Mouse (Mus musculus) mouse trophoblast stem cell (cell line): ENCODE data around the gene Xlr5b.
"Not testable (repeated sequence)": the region's sequence is repeated elsewhere in the genome, so short reads cannot be mapped to it uniquely, and the experiment has no call there.

Experiments used
- in situ Hi-C, 2 experiments: fragments of 300-500 bp; cut with MseI, MboI; formaldehyde crosslinking; loops; 2 replicates in 1 of 2; 3 replicates in 1 of 2; pipeline ENCODE4 v1.15.1; 2025

The Xlr5b gene

DNA sequence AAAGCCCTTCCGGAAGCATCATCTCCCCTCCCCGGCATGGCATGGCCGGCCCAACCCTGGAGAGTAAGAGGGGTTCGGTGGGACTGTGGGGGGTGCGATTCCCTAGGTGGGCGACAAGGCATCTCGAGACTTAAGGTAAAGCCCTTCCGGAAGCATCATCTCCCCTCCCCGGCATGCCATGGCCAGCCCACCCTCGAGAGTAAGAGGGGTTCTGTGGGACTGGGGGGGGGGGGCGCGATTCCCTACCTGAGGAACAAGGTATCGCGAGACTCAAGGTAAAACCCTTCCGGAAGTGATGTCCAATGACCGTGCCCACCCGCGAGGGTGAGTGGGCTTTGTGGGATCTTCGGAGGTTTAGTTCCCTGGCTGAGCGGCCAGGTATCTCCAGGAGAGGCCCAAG is at the start of gene Xlr5b:
Gene Xlr5b, plus strand, starts transcription at position 301 of the 400 bp plus-strand sequence.
- in situ Hi-C loops, result not testable (repeated sequence)

DNA sequence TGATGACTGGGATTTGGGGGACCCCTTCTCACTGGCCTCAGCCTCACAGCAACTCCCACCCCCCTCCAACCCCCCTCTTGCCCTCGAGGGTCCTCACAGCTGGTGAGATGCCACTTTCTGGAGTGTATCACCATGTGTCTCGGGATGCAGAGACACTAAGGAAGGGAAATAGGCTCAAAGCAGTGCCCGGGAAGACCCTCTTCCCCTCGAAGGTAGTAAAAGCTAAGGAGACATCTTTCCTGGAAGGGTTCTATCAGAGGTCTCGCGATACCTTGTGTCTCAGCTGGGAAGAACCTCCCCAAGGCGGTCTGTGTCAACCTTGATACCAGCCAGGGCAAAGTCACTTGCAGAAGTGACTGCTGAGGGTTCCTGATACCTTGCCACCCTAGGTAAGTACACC is 31.8 kb upstream of the Xlr5b start, which contains the start of gene Gm14685:
Gene Gm14685, plus strand, starts transcription at position 301 of the 400 bp plus-strand sequence.
- in situ Hi-C loops, result not testable (repeated sequence)

DNA sequence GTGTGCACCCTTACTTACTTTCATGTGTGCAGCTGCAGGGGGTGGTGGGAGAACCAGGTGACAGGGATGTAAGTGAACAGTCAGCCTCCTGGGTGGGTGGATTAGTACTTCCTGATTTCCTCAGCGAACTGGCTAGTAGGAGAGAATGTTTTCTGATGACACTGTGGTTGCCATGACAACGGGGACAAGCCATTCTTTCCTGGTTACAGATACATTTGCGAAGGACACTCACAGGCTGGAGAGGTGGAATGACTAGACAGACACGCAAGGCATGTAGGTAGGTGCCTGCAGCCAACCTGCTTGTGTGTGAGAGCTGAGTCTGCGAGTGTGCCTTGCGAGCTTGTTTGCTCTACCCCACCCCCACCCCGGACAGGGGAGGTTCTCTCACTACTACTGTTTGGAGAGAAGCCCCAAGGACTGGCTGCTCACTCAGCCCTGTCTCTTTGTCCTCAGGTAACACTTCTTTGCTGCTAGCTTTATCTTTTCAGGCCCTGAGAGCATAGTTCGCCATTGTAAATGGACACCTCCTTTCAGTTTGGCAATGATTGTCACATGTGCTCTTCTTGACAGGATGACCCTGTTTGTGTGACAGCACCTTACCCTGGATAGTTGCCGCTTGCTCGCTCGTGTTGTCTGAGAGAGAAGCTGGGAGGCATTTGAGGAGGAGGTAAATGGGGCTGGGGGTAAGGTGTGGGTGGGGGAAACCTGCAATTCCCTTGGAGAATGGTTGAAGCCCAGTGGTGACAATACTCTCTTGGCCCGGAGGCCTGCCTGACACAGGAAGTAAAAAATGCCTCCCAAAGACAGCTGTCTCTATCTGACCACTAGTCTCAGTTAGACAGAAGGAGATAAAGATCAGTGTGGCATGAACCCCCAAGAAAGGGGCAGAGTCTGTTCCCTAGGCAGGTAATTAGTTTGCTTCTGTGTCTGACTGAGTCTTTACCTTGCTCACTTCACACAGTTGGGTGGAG is 25.5 kb upstream of the Xlr5b start:
- in situ Hi-C loops, result not testable (repeated sequence)

DNA sequence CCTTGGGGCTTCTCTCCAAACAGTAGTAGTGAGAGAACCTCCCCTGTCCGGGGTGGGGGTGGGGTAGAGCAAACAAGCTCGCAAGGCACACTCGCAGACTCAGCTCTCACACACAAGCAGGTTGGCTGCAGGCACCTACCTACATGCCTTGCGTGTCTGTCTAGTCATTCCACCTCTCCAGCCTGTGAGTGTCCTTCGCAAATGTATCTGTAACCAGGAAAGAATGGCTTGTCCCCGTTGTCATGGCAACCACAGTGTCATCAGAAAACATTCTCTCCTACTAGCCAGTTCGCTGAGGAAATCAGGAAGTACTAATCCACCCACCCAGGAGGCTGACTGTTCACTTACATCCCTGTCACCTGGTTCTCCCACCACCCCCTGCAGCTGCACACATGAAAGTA is 5.4 kb upstream of the Xlr5b start:
- in situ Hi-C loops, result not testable (repeated sequence)

DNA sequence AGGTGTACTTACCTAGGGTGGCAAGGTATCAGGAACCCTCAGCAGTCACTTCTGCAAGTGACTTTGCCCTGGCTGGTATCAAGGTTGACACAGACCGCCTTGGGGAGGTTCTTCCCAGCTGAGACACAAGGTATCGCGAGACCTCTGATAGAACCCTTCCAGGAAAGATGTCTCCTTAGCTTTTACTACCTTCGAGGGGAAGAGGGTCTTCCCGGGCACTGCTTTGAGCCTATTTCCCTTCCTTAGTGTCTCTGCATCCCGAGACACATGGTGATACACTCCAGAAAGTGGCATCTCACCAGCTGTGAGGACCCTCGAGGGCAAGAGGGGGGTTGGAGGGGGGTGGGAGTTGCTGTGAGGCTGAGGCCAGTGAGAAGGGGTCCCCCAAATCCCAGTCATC is 754 bp downstream of the Xlr5b start, which contains the start of gene DXBay18:
Gene DXBay18, minus strand, starts transcription at position 101 of the 400 bp plus-strand sequence.
- in situ Hi-C loops, result not testable (repeated sequence)

DNA sequence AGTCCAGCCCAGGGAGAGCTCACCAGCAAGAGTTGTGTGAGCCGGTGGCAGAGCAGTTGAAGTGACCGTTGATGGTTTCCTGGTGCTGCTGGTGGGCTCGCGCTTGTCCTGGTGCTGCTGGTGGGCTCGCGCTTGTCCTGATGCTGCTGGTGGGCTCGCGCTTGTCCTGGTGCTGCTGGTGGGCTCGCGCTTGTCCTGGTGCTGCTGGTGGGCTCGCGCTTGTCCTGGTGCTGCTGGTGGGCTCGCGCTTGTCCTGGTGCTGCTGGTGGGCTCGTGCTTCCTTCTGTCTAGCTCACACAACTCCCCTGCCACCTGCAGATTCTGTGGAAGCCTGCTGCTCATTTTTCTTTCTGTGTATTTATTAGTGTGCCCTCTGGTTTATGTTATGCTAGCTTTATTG is 28.3 kb downstream of the Xlr5b start, which contains the start of gene Spin2d:
Gene Spin2d, minus strand, starts transcription at position 101 of the 400 bp plus-strand sequence.
- in situ Hi-C loops, result not testable (repeated sequence)

DNA sequence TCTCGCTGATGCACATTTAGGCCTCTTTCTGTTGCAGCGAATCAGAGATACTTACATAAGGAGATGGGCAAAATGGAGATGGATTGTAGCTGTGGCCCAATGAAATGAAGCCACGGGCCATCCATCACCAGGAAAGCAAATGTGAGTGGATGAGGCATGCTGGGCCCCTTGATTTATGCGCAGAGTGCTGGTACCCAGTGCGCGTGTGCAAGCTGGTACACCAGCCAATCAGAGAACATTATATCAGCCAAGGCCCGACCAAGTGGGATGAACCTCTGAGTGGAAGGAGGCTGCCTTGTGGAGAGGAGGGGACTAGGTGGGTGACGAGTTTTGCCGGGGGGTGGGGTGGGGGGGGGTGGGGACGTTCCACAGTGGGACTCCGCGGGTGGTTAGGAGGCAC is 43.3 kb downstream of the Xlr5b start, which contains the start of gene Xlr3b:
Gene Xlr3b, plus strand, starts transcription at position 274 of the 400 bp plus-strand sequence.
- in situ Hi-C loops, result not testable (repeated sequence)
